Mouse (Mus musculus) mouse embryonic stem cell (cell line): ENCODE data around the gene Gm39566.

ENCODE experiments used
- in situ Hi-C, 2 experiments: fragments of 300-500 bp; cut with MboI; formaldehyde crosslinking; loops; 1 replicate in 1 of 2; 3 replicates in 1 of 2; pipeline ENCODE4 v1.14.3; 2019 to 2020; ENCODE audit warnings: low sequenced_read_pairs in 2 of 2, low pct_unique_long_range_greater_than_20kb in 1 of 2, mixed read lengths in 1 of 2; ENCODE audit not compliant: unreplicated experiment in 1 of 2

Gene Gm39566

DNA sequence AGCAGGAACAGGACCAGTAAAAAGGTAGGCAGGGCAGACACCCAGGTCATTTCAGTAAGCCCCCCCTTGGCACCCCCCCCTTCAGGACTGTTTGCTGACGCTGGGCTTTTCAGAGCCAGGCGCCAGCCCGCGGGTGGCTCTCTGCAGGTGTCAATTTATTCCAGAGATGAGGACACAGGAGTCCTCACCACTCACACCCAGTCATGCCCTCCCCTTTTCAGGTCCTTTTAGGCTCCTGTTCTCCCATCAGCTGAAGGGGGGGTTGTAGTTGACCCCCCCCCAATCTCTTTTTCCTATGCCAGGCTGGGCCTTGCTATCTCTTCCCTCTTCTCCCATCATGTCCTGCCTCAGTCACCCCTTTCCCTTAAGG is 20.9 kb upstream of the Gm39566 start:
- in situ Hi-C loops, result no loop called here

- in situ Hi-C loops, result no loop called here
Measured at GRCm38 (mm10) chr11:69835326-69835965, 20.3 kb upstream of the Gm39566 start.

DNA sequence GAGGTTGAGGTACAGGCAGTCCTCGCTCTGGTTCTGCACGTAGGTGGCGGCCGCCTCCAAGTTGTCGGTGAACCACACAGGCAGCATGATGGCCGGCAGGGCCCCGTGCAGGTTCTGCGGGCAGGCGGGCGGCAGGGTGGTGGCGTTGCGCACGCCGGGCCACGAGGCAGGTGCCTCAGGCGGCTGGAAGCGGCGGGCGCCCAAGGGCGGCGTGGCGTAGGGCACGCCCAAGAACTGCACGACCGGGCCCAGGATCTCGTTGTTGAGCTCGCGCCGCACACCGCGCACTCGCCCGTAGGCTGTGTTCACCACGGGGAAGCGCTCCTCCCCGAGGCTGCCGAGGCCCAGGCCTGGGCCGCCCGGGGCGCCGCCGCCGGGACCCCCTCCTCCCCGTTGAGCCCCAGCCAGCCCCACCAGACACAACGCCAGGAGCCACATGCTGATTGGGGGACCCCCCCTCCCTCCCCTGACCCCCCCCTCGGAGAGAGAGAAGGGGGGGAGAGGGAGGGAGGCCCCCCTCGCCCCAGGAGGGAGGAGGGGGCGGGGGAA is 19.0 kb upstream of the Gm39566 start:
- in situ Hi-C loops, result no loop called here

- in situ Hi-C loops, result no loop called here
Measured at GRCm38 (mm10) chr11:69833554-69833953, 18.5 kb upstream of the Gm39566 start.

DNA sequence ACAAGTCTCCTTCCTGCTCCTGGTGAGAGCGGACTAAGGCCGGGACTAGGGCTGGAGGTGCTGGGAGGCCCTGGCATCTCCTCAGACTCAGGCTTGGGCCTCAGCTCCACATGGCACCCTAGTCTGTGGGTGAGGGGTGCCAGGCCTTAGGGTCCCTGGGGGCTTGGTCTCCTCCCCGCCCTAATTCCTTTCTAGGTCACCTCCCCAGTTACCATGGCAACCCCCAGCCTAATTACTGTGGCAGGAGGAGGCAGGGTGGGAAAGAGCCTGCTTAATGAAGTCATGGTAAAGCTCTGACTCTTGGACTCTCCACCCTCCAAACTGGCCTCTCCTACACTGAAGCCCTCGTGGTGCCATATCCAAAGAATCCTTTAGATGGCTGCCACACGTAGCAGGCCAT is 13.7 kb upstream of the Gm39566 start:
- in situ Hi-C loops, result no loop called here

- in situ Hi-C loops, result no loop called here
Measured at GRCm38 (mm10) chr11:69823456-69823855, 8.4 kb upstream of the Gm39566 start.

- in situ Hi-C loops, result no loop called here
Measured at GRCm38 (mm10) chr11:69822080-69822479, 7.0 kb upstream of the Gm39566 start, which contains the start of gene Spem1. Gene Spem1, minus strand, starts transcription at chr11:69822180.

GRCm38 (mm10) chr11:69818871-69819270 is 3.8 kb upstream of the Gm39566 start:
- in situ Hi-C loops, result loop anchor here in 1 of 2 experiments (10.0 kb wide), 1 partner anchor 56 kb away; the partner anchor contains the start of gene Tmem95

DNA sequence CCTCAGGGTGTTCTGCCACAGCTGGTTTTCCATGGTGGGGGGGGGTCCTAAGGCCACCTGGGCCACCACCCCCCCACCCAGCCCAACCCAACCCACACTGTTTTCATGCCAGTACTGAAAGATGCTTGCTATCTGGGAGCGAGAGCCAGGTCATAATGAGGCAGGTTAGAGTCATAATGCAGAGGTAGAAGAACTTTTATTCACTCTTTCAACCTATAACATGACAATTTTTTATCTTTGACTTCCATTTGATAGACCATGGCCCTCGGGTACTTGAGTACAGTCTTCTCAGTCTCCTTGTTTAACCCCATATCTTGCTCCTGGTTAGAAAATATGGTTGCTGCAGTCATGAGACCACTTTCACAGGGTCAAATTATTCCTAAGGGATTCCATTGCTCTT is 3.3 kb upstream of the Gm39566 start, which contains the start of gene Spem2:
TSS of gene Spem2 (minus strand) at position 101 of the 400 bp plus-strand sequence.
- in situ Hi-C loops, result loop anchor here in 1 of 2 experiments (10.0 kb wide), 1 partner anchor 56 kb away; the partner anchor contains the start of gene Tmem95

GRCm38 (mm10) chr11:69816520-69816919 is 1.4 kb upstream of the Gm39566 start:
- in situ Hi-C loops, result loop anchor here in 1 of 2 experiments (10.0 kb wide), 1 partner anchor 58 kb away; the partner anchor contains the start of gene Tmem95

GRCm38 (mm10) chr11:69810280-69810679 is 4.8 kb downstream of the Gm39566 start:
- in situ Hi-C loops, result loop anchor here in 1 of 2 experiments (10.0 kb wide), 1 partner anchor 65 kb away; the partner anchor contains the start of gene Tmem95

GRCm38 (mm10) chr11:69807641-69808040 is 7.5 kb downstream of the Gm39566 start:
- in situ Hi-C loops, result loop anchor here in 1 of 2 experiments (5.0 kb wide), 1 partner anchor 70 kb away; the partner anchor contains the start of gene Tmem95

- in situ Hi-C loops, result loop anchor here in 1 of 2 experiments (5.0 kb wide), 1 partner anchor 71 kb away; the partner anchor contains the start of gene Tmem95
Measured at GRCm38 (mm10) chr11:69806378-69806777, 8.7 kb downstream of the Gm39566 start.

DNA sequence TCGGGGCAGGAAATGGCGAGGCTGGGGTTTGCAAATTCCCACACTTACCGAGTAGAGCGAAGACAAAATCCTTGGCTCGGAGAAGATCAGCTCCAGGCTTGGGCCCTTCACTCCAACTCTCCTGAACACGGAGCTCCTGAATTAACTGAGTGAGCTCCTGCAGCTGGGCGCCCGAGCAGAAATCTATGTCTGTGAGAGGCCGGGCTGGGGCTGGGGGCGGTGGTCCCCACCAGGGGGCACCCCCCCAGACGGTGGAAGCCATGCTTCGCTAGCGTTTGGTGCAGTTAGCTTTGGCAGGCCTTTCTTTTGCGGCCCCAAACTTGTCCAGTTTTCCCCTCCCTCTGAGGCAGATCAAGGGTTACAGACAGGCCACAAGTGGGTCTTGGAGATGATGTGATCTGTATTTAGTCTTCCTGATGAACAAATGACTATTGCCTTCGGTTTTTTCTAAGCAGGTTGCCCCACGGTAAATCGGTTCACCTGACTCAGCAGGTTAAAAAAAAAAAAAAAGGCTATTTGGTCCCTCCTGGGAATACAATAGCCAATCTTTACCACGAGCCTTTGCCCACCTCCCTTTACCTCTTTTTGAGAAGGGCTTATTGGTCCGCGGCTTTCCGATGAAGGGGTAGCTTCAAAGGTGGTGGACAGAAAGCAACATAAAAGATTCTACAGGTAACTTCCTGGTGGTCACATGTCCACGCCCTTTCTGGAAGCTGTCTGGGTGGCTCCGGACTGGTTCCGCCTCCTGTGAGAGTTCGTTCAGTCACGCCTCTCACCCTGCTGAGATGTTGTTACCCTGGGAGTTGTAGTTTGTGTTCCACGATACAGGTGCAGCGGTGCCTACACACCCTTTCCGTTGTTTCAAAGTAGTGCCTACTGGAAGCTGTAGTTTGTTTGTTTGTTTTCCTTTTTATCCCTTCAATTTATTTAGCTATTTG is 9.9 kb downstream of the Gm39566 start, which contains the start of gene Tmem102:
TSS of gene Tmem102 (minus strand) at position 653 of the 938 bp plus-strand sequence.
- in situ Hi-C loops, result loop anchor here in 1 of 2 experiments (5.0 kb wide), 1 partner anchor 72 kb away; the partner anchor contains the start of gene Tmem95

- in situ Hi-C loops, result no loop called here
Measured at GRCm38 (mm10) chr11:69804652-69804940, 10.5 kb downstream of the Gm39566 start.

DNA sequence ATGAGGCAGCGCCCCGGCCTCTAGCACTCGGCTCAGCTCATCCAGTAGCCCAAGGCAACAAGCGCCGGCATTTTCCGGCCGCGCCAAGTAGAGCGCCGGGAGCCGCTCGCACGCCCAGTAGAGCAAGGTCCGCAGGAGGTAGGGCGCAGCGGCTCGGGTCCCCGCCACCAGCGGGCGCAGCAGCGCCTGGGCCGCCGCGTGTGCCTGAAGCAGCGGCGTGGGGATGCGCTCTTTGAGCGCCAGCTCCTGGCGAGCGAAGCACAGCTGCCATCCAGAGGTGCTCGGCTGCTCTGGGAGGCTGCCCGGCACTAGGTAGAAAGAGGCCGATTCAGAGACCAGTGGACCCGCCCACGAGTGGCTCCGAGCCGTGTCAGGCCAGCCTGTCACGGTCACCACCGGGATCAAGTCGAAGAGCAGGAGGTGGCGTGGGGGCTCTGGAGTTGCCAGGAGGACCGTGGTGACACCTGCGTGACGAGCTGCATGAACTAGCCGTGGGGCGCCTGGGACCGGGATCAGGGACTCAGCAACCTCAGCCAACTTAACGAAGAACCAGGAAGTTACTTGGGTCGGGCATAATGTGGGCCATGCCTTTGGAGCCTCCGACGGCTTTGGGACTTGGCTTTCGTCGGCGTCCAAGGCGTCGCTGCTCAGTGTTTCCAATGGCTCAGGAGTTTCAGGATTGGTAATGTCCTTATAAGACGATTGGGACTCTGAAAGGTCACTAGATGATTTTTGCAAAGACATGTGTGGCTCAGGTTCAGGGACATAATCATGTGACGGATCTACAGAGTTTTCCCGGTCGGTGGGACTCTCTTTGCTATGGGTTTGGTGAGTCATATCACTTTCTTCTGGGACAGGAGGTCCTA is 11.1 kb downstream of the Gm39566 start:
- in situ Hi-C loops, result no loop called here

GRCm38 (mm10) chr11:69803328-69803727 is 11.8 kb downstream of the Gm39566 start:
- in situ Hi-C loops, result no loop called here

GRCm38 (mm10) chr11:69802648-69803105 is 12.4 kb downstream of the Gm39566 start:
- in situ Hi-C loops, result no loop called here
